Mouse (Mus musculus): ENCODE data around the gene Apon. TPM values are rescaled to one million over a fixed set of nuclear protein-coding genes. Genes with fewer than 3 reads are reported as not detected.
"Not testable (repeated sequence)": the region's sequence is repeated elsewhere in the genome, so short reads cannot be mapped to it uniquely, and the experiment has no call there.

Apon gene
- total and polyA plus RNA-seq, 3 experiments = 0.27 TPM; not detected in 2

DNA sequence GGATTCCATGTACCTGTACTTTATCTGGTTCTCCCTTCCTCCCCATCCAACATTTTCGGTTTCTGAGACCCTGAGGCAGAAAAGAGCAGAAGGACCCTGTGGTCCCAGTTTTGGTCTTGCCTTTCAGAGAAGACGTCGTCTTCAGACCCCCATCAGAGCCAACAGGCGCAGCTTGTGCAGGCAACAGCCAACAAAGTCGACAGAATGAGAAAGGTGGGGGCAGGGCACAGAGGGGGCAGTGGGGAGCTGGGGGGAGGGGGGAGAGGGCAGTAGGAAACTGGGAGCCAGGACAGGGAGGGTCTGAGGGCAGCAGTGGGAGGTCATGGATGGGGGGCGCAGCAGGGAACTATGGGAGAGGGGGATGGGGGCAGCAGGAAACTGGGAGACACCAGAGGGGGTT, 24.3 kb downstream of the Apon start:
- DNase-seq (ENCODE audit: low spot score) (no peak), ATAC-seq (ENCODE audit: extremely low read depth, insufficient number of reproducible peaks, low FRiP score, poor library complexity, severe bottlenecking) (no peak)
- TF ChIP-seq GATA2 (IDR thresholded peaks at IDR 0.05; ENCODE audit: borderline replicate concordance, low read depth, low read length) (no peak), CTCF (IDR thresholded peaks at IDR 0.05; ENCODE audit: low read depth, low read length) (no peak)
- H3K4me3 ChIP-seq (ENCODE audit: low read depth, low read length) = no peak overlapping the region
- H3K9me3 ChIP-seq (replicated peaks) = no peaks in the 10 kb centered on the region
- H3K4me1 ChIP-seq (ENCODE audit: insufficient read depth, low read depth, low read length) = peaks cover 6% of the 10 kb centered on the region; the same call in 1 of the 2 replicates
- no peaks in the 10 kb centered on the region for H3K27me3 ChIP-seq (ENCODE audit: insufficient read depth, low read length)
- peaks cover 72% of the 10 kb centered on the region for H3K36me3 ChIP-seq (replicated peaks)

DNA sequence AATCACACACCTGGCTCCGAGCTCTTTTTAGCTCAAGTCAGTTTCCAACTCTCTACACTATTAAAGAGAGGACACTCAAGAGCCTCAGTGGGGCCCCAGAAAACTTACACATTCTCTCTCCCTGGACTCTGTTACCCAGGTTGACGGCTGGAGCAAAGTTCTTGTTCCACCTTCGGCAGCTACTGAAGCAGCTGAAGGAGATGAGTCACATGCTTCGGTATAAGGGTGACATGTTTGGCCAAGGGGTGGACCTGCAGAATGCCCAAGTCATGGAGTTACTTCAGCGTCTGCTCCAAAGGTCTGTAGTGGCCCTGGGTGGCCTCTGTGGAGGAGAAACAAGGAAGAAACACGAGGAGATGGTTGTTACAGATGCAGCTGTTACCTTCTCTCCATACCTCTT, 27.0 kb downstream of the Apon start:
- no peaks in the 10 kb centered on the region for H3K9me3 ChIP-seq (replicated peaks)
- H3K36me3 ChIP-seq (replicated peaks) = peaks cover 95% of the 10 kb centered on the region
- H3K27me3 ChIP-seq (ENCODE audit: insufficient read depth, low read length) = no peaks in the 10 kb centered on the region
- ATAC-seq (ENCODE audit: extremely low read depth, insufficient number of reproducible peaks, low FRiP score, poor library complexity, severe bottlenecking) = no peak
- TF ChIP-seq POLR2AphosphoS5 (IDR thresholded peaks at IDR 0.05; ENCODE audit: insufficient replicate concordance, low read depth, low read length) (no peak), TAL1 (conservative IDR thresholded peaks at IDR 0.05; ENCODE audit: low read depth, low read length) (no peak)
- no peak overlapping the region for H3K4me3 ChIP-seq (ENCODE audit: low read depth, low read length)
- no peak for DNase-seq (ENCODE audit: low spot score)
- peaks cover 11% of the 10 kb centered on the region for H3K4me1 ChIP-seq (ENCODE audit: insufficient read depth, low read depth, low read length)

DNA sequence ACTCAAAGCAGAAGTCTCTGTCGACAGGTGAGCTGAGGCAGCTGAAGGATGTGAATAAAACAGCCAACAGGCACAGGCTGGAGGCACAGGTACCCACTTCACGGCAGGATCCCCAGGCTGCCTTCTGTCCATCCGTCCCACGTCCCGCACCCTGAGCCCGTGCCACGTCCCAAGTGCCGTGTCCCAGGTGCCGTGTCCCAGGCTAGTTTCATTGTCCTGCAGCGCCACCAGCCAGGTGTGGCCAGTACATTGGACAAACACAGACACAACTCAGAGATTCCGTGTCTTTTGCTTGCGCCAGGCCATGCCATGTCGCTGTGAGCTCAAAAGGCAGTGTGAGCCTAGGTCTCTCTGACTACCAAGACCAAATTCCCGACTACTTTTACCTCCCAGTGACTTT, 27.8 kb downstream of the Apon start:
- DNase-seq (ENCODE audit: low spot score) (no peak), ATAC-seq (ENCODE audit: extremely low read depth, insufficient number of reproducible peaks, low FRiP score, poor library complexity, severe bottlenecking) (no peak)
- Histone ChIP-seq H3K27me3 (ENCODE audit: insufficient read depth, low read length) (no peaks in the 10 kb centered on the region), H3K4me3 (ENCODE audit: low read depth, low read length) (no peak overlapping the region), H3K36me3 (replicated peaks) (peaks cover 96% of the 10 kb centered on the region), H3K9me3 (replicated peaks) (no peaks in the 10 kb centered on the region), H3K4me1 (ENCODE audit: insufficient read depth, low read depth, low read length) (peaks cover 11% of the 10 kb centered on the region)
- no peak for TF ChIP-seq CTCF (IDR thresholded peaks at IDR 0.05; ENCODE audit: low read depth, low read length)
- TF ChIP-seq TAL1 (conservative IDR thresholded peaks at IDR 0.05; ENCODE audit: low read depth, low read length) = no peak

DNA sequence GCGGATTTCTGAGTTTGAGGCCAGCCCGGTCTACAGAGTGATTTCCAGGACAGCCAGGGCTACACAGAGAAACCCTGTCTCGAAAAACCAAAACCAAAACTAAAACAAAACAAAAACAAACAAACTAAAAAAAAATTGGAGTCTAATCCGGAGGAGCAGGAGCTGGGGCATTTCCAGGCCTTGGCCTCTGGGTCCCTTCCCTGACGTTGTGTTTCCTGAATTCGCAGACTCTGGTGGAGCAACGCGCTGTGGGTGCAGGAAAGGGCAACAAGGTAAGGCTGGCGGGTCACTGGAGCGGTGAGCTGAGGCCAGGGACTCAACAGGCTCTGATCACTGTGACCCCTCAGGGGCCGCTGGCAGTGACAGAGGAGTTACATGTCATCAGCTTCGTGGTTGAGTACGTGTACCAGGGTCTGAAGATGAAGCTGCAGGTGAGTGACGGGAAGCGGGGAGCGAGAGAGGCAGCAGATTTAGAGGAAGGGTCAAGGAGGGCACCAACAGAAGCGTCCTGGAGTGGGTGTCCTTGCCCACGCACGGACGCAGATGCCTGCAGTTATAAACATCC, 29.1 kb downstream of the Apon start:
- Histone ChIP-seq H3K4me1 (ENCODE audit: insufficient read depth, low read depth, low read length) (peaks cover 9% of the 10 kb centered on the region), H3K4me3 (ENCODE audit: low read depth, low read length) (no peak overlapping the region), H3K27me3 (ENCODE audit: insufficient read depth, low read length) (no peaks in the 10 kb centered on the region), H3K9me3 (replicated peaks) (no peaks in the 10 kb centered on the region), H3K36me3 (replicated peaks) (peaks cover 88% of the 10 kb centered on the region)
- no peak for TF ChIP-seq CTCF (IDR thresholded peaks at IDR 0.05; ENCODE audit: low read depth, low read length)
- no peak for TF ChIP-seq GATA2 (IDR thresholded peaks at IDR 0.05; ENCODE audit: borderline replicate concordance, low read depth, low read length)
- no peak for ATAC-seq (ENCODE audit: extremely low read depth, insufficient number of reproducible peaks, low FRiP score, poor library complexity, severe bottlenecking)
- DNase-seq (ENCODE audit: low spot score) = no peak

DNA sequence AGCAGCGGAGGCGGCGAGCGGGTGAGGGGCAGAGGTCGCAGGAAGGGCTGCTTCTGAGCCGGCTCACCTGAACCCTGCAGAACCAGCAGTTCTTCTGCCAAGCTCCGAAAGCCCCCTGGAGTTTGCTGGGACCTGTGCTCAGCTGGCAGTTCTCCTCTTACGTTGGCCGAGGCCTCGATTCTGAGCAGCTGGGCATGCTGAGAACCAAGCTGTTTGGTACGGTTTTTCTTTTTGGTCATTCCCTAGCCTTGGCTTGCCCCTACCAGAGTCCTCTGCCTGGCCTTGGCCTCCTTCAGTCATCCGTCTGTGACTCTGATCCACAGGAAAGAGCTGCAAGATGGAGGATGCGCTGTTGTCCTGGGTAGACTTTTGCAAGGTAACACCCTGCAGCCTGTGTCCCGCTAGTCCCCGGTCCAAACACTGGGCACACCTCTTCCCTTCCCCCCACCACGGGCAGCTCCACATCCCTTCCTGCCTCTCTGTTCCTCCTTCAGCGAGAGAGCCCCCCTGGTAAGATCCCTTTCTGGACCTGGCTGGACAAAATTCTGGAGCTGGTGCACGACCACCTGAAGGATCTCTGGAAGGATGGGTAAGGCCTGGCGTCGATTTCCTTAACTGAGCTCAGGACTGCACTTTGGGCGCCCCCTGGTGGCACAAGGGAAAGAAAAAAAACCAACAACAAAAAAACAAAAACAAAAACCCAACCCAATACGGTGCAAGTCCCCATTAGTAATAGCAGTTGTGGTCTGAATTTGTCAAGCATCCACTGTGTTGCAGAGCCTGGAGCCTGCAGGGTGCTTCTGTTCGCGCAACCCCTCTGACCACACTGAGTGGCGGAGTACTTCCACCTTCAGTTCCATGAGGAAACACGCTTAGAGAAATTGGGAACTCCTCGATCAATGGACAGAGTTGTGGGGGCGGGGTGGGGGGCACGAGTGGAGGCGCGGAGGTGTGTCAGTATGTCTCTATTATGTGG, 30.0 kb downstream of the Apon start:
- no peaks in the 10 kb centered on the region for H3K27me3 ChIP-seq (ENCODE audit: insufficient read depth, low read length)
- DNase-seq (ENCODE audit: low spot score) (peak; percentile 29), ATAC-seq (ENCODE audit: extremely low read depth, insufficient number of reproducible peaks, low FRiP score, poor library complexity, severe bottlenecking) (no peak)
- peaks cover 9% of the 10 kb centered on the region for H3K4me1 ChIP-seq (ENCODE audit: insufficient read depth, low read depth, low read length)
- H3K4me3 ChIP-seq (ENCODE audit: low read depth, low read length) = no peak overlapping the region
- H3K9me3 ChIP-seq (replicated peaks) = no peaks in the 10 kb centered on the region
- no peak for TF ChIP-seq CTCF (IDR thresholded peaks at IDR 0.05; ENCODE audit: low read depth, low read length)
- no peak for TF ChIP-seq GATA2 (IDR thresholded peaks at IDR 0.05; ENCODE audit: borderline replicate concordance, low read depth, low read length)
- TF ChIP-seq TAL1 (conservative IDR thresholded peaks at IDR 0.05; ENCODE audit: low read depth, low read length) = no peak
- TF ChIP-seq POLR2AphosphoS5 (IDR thresholded peaks at IDR 0.05; ENCODE audit: insufficient replicate concordance, low read depth, low read length) = no peak
- TF ChIP-seq GATA1 (IDR thresholded peaks at IDR 0.05; ENCODE audit: borderline replicate concordance, low read length) = no peak
- peaks cover 86% of the 10 kb centered on the region for H3K36me3 ChIP-seq (replicated peaks)

DNA sequence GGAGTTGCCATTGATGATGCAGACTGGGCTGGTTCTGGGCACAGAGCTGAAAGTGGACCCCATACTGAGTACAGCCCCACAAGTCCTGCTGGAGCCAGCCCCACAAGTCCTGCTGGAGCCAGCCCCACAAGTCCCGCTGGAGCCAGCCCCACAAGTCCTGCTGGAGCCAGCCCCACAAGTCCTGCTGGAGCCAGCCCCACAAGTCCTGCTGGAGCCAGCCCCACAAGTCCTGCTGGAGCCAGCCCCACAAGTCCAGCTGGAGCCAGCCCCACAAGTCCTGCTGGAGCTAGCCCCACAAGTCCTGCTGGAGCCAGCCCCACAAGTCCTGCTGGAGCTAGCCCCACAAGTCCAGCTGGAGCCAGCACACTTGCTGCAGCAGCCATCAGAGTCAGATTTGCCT, 36.7 kb downstream of the Apon start:
- H3K36me3 ChIP-seq (replicated peaks) = peaks cover 56% of the 10 kb centered on the region
- not testable (repeated sequence) for H3K4me3 ChIP-seq (ENCODE audit: low read depth, low read length); H3K4me1 ChIP-seq (ENCODE audit: insufficient read depth, low read depth, low read length); H3K9me3 ChIP-seq (replicated peaks); ATAC-seq (ENCODE audit: extremely low read depth, insufficient number of reproducible peaks, low FRiP score, poor library complexity, severe bottlenecking); H3K27me3 ChIP-seq (ENCODE audit: insufficient read depth, low read length); DNase-seq (ENCODE audit: low spot score)
